Mouse (Mus musculus): Measurements from ENCODE around the gene Fgfr2. TPM values are rescaled to one million over a fixed set of nuclear protein-coding genes. Genes with fewer than 3 reads are reported as not detected.

The Fgfr2 gene
- total RNA-seq, 2 experiments from 2014 or later: 1.5 to 1.7 TPM

GRCm38 (mm10) chr7:132701412-132701811, 421.7 kb downstream of the Fgfr2 start:
- intact Hi-C loops (cut with DNase I): no loop called here

GRCm38 (mm10) chr7:132700107-132700506, 423.0 kb downstream of the Fgfr2 start:
- intact Hi-C loops (cut with DNase I): no loop called here
- no peak for DNase-seq

More at GRCm38 (mm10) chr7:132701412-132701811, 421.7 kb downstream of the Fgfr2 start:
- DNase-seq: no peak

GRCm38 (mm10) chr7:132699639-132700038, 423.5 kb downstream of the Fgfr2 start:
- no peak for DNase-seq
- intact Hi-C loops (cut with DNase I): no loop called here

GRCm38 (mm10) chr7:132699165-132699564, 424.0 kb downstream of the Fgfr2 start:
- intact Hi-C loops (cut with DNase I): no loop called here

GRCm38 (mm10) chr7:132698737-132699136, 424.4 kb downstream of the Fgfr2 start:
- intact Hi-C loops (cut with DNase I): no loop called here
- no peak for DNase-seq

More at GRCm38 (mm10) chr7:132699165-132699564, 424.0 kb downstream of the Fgfr2 start:
- DNase-seq: no peak

- intact Hi-C loops (cut with DNase I): no loop called here
- no peak for DNase-seq
These were observed 425.8 kb downstream of the Fgfr2 start for GRCm38 (mm10) chr7:132697258-132697796.

- no peak for DNase-seq
- intact Hi-C loops (cut with DNase I): no loop called here
These were observed 429.6 kb downstream of the Fgfr2 start for GRCm38 (mm10) chr7:132693561-132693960.

- DNase-seq: no peak
- intact Hi-C loops (cut with DNase I): no loop called here
These were observed 430.4 kb downstream of the Fgfr2 start for GRCm38 (mm10) chr7:132692719-132693118.

GRCm38 (mm10) chr7:132690716-132691472, 432.3 kb downstream of the Fgfr2 start:
- intact Hi-C loops (cut with DNase I): no loop called here
- DNase-seq: no peak

GRCm38 (mm10) chr7:132689722-132690121, 433.4 kb downstream of the Fgfr2 start:
- intact Hi-C loops (cut with DNase I): no loop called here
- DNase-seq: no peak

- DNase-seq: no peak
- intact Hi-C loops (cut with DNase I): no loop called here
These were observed 434.4 kb downstream of the Fgfr2 start for GRCm38 (mm10) chr7:132688721-132689120.

GRCm38 (mm10) chr7:132687897-132688296, 435.3 kb downstream of the Fgfr2 start:
- intact Hi-C loops (cut with DNase I): no loop called here
- no peak for DNase-seq

- DNase-seq: no peak
- intact Hi-C loops (cut with DNase I): no loop called here
These were observed 436.6 kb downstream of the Fgfr2 start for GRCm38 (mm10) chr7:132686515-132686914.

GRCm38 (mm10) chr7:132683923-132684322, 439.2 kb downstream of the Fgfr2 start:
- peak in 1 of 2 experiments; percentile 28 for DNase-seq
- intact Hi-C loops (cut with DNase I): no loop called here

GRCm38 (mm10) chr7:132682901-132683300, 440.2 kb downstream of the Fgfr2 start:
- no peak for DNase-seq
- intact Hi-C loops (cut with DNase I): no loop called here

GRCm38 (mm10) chr7:132682336-132682735, 440.8 kb downstream of the Fgfr2 start:
- intact Hi-C loops (cut with DNase I): no loop called here
- no peak for DNase-seq

GRCm38 (mm10) chr7:132681831-132682230, 441.3 kb downstream of the Fgfr2 start:
- intact Hi-C loops (cut with DNase I): no loop called here
- no peak for DNase-seq

GRCm38 (mm10) chr7:132681296-132681695, 441.9 kb downstream of the Fgfr2 start:
- peak in 1 of 2 experiments; percentile 34 for DNase-seq
- intact Hi-C loops (cut with DNase I): no loop called here

GRCm38 (mm10) chr7:132679549-132679948, 443.6 kb downstream of the Fgfr2 start:
- no peak for DNase-seq
- intact Hi-C loops (cut with DNase I): loop anchor here (2.0 kb wide), 1 partner anchor 41 kb away; no protein-coding TSS in a partner anchor

- DNase-seq: no peak
- intact Hi-C loops (cut with DNase I): loop anchor here (2.0 kb wide), 1 partner anchor 42 kb away; no protein-coding TSS in a partner anchor
These were observed 444.0 kb downstream of the Fgfr2 start for GRCm38 (mm10) chr7:132679117-132679516.

GRCm38 (mm10) chr7:132675922-132676321, 447.2 kb downstream of the Fgfr2 start:
- intact Hi-C loops (cut with DNase I): loop anchor here (2.0 kb wide), 1 partner anchor 37 kb away; no protein-coding TSS in a partner anchor
- no peak for DNase-seq
